Mouse (Mus musculus): Measurements from ENCODE around the gene Col11a2. TPM values are rescaled to one million over a fixed set of nuclear protein-coding genes. Genes with fewer than 3 reads are reported as not detected.
"Not testable (repeated sequence)": the region's sequence is repeated elsewhere in the genome, so short reads cannot be mapped to it uniquely, and the experiment has no call there.

Col11a2 gene
- 0.35 and 0.39 TPM in 2 replicates for polyA plus RNA-seq (2012; rRNA removed)

DNA sequence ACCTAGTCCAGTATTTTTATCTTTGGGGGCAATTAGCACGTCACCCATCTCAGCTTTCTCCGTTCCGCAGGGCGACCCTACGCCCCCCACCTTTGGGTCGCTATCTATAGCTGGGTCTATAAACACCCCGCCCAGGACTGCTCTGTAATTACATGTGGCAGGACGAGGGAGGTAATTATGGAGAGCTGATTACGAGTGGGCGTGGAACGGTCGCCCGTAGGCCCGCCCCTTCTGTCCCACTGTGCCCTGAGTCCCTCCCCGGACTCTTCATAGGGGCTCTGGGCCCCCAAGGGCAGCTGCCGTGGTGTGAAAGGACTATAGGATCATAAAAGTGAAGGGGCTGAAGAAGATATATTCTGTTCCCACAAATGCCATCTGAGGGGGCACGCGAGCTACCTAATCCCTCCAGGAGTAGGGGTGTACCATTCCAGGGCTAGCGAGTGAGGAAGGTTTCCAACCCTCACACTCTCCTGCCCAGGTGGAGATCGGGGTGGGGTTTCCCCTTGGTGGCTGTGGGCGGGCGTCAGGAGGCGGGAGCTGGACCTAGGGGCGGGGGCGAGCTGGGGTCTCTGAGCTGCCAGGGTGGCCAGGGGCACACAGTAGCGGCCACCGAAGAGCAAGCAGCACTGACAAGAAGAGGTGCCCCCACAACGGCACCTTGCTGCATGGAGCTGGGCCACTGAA lies at the start of gene Col11a2:
Col11a2 (plus strand) TSS at position 560 of the 684 bp plus-strand sequence.
- Histone ChIP-seq H3K27me3 (replicated peaks; ENCODE audit: control insufficient read depth, insufficient read depth, low read length) (no peaks in the 10 kb centered on the region), H3K4me1 (ENCODE audit: control insufficient read depth, insufficient read depth, low read length) (no peaks in the 10 kb centered on the region), H3K36me3 (ENCODE audit: control insufficient read depth, insufficient read depth, low read length) (peaks cover 2% of the 10 kb centered on the region; the same call in 1 of the 2 replicates), H3K4me3 (ENCODE audit: insufficient read depth, low read depth, low read length) (no peak within 1 kb of the TSS), H3K27ac (ENCODE audit: insufficient read depth, low read depth, low read length) (no peak within 1 kb of the TSS)
- DNase-seq, result no peak
- 6% methylated on average over 28 of the region's 28 CpGs for WGBS
- TF ChIP-seq POLR2A (IDR thresholded peaks at IDR 0.05; ENCODE audit: low read depth, low read length), result no peak
- TF ChIP-seq CTCF (conservative IDR thresholded peaks at IDR 0.05; ENCODE audit: insufficient read depth, insufficient read length, low read depth, low read length), result no peak

DNA sequence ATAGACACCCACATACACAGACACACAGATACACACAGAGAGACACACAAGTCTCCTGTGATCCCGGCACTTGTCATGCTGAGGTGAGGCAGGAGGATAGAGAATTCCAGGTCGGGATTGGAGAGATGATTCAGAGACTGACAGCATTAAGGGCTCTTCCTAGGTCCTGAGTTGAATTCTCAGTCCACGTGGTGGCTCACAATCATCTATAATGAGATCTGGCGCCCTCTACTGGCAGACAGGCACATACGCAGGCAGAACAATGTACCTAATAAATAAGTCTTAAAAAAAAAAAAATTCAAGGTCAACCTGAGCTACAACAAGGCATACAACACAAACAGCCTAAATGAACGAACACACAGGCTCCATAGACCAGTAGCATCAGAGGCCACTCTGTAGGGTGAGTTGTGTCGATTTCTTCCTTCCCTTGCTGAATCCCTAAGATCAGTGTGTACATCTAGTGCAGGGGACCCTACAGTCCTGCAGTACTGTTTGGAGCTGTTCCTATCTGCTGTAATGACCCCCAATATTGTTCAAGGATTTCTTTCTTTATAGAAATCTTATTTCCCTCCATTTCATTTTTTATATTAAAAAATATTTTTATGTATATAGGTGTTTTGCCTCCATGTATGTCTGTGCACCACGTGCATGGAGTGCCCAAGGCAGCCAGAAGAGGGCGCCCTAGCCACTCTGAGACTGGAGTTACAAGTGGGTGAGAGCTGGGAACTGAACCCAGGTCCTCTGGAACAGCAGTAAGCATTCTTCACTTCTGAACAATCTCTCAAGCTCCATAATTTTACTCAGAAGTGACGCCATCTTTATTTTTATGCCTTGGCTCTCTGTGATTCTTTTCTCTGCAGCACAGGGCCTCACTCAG lies 47.2 kb upstream of the Col11a2 start:
- Histone ChIP-seq H3K4me1 (ENCODE audit: control insufficient read depth, insufficient read depth, low read length) (no peaks in the 10 kb centered on the region), H3K27me3 (replicated peaks; ENCODE audit: control insufficient read depth, insufficient read depth, low read length) (no peaks in the 10 kb centered on the region), H3K4me3 (ENCODE audit: insufficient read depth, low read depth, low read length) (no peak overlapping the region), H3K27ac (ENCODE audit: insufficient read depth, low read depth, low read length) (no peak overlapping the region), H3K36me3 (ENCODE audit: control insufficient read depth, insufficient read depth, low read length) (no peaks in the 10 kb centered on the region)
- 31% methylated on average over 10 of the region's 10 CpGs for WGBS
- TF ChIP-seq CTCF (conservative IDR thresholded peaks at IDR 0.05; ENCODE audit: insufficient read depth, insufficient read length, low read depth, low read length), result peak; percentile 82
- TF ChIP-seq POLR2A (IDR thresholded peaks at IDR 0.05; ENCODE audit: low read depth, low read length), result no peak
- peak; percentile 73 for DNase-seq

DNA sequence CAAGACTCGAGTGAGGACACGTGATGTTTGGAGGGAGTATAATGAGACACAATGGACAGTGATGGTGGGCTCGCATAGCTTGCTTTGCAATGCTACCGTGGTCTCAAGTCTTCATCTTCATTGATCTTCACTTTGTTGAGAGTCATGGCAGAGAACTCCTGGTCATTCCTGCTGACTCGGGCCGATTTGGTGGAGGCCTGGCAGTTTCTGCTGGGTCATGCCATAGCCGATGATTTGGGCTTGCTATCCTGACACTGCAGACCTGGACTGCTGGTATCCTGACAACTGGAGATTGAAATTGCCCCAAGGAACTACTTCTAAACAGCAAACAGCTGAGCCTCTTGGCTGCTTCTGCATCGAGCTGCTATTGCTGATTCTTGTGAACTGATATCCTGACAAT lies 44.3 kb upstream of the Col11a2 start:
- no peaks in the 10 kb centered on the region for H3K4me1 ChIP-seq (ENCODE audit: control insufficient read depth, insufficient read depth, low read length)
- H3K27ac ChIP-seq (ENCODE audit: insufficient read depth, low read depth, low read length), result no peak overlapping the region
- H3K4me3 ChIP-seq (ENCODE audit: insufficient read depth, low read depth, low read length), result no peak overlapping the region
- H3K36me3 ChIP-seq (ENCODE audit: control insufficient read depth, insufficient read depth, low read length), result no peaks in the 10 kb centered on the region
- 95% methylated on average over 8 of the region's 8 CpGs for WGBS
- no peak for DNase-seq
- H3K27me3 ChIP-seq (replicated peaks; ENCODE audit: control insufficient read depth, insufficient read depth, low read length), result no peaks in the 10 kb centered on the region
- TF ChIP-seq CTCF (conservative IDR thresholded peaks at IDR 0.05; ENCODE audit: insufficient read depth, insufficient read length, low read depth, low read length) (no peak), POLR2A (IDR thresholded peaks at IDR 0.05; ENCODE audit: low read depth, low read length) (no peak)

DNA sequence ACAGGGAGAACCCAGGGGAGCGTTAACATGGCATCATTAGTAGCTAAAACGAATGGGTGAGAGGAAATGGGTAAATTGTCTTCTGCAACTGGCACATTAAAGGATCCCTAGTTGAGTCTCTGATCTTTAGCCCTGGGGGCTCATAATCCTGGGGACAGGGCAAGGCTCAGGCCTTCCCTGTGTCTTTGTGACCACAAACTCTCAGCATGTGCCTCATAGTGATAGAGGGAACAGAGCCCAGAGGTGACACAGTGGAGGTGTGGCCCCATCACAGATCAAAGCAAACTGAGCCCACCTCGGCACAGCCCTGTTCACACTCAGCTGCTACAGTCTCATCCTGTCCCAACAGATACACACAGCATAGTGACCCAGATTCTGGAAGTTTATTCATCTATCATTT lies 43.6 kb upstream of the Col11a2 start:
- no peak for TF ChIP-seq POLR2A (IDR thresholded peaks at IDR 0.05; ENCODE audit: low read depth, low read length)
- TF ChIP-seq CTCF (conservative IDR thresholded peaks at IDR 0.05; ENCODE audit: insufficient read depth, insufficient read length, low read depth, low read length), result no peak
- no peak overlapping the region for H3K27ac ChIP-seq (ENCODE audit: insufficient read depth, low read depth, low read length)
- no peak for DNase-seq
- H3K36me3 ChIP-seq (ENCODE audit: control insufficient read depth, insufficient read depth, low read length), result no peaks in the 10 kb centered on the region
- no peaks in the 10 kb centered on the region for H3K27me3 ChIP-seq (replicated peaks; ENCODE audit: control insufficient read depth, insufficient read depth, low read length)
- 60% methylated on average over 3 of the region's 3 CpGs for WGBS
- no peak overlapping the region for H3K4me3 ChIP-seq (ENCODE audit: insufficient read depth, low read depth, low read length)
- no peaks in the 10 kb centered on the region for H3K4me1 ChIP-seq (ENCODE audit: control insufficient read depth, insufficient read depth, low read length)

DNA sequence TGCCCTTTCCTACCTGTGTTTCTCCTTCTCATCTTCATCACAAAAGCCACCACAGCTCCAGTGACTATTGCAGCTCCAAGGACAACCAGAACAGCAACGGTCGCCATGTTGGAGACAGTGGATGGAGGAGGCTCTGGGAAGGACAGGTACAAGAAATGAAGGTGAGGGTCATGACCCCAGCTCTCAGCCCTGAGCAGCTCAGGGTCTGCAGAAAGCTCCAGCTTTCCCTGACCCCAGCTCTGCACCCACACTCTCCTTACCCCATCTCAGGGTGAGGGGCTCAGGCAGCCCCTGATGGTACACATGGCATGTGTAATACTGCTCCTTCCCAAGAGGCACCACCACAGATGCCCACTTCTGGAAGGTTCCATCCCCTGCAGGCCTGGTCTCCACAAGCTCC lies 42.2 kb upstream of the Col11a2 start:
- H3K27ac ChIP-seq (ENCODE audit: insufficient read depth, low read depth, low read length); H3K4me3 ChIP-seq (ENCODE audit: insufficient read depth, low read depth, low read length); H3K4me1 ChIP-seq (ENCODE audit: control insufficient read depth, insufficient read depth, low read length); DNase-seq; H3K27me3 ChIP-seq (replicated peaks; ENCODE audit: control insufficient read depth, insufficient read depth, low read length); H3K36me3 ChIP-seq (ENCODE audit: control insufficient read depth, insufficient read depth, low read length): not testable (repeated sequence)
- WGBS, result 94% methylated on average over 2 of the region's 2 CpGs

DNA sequence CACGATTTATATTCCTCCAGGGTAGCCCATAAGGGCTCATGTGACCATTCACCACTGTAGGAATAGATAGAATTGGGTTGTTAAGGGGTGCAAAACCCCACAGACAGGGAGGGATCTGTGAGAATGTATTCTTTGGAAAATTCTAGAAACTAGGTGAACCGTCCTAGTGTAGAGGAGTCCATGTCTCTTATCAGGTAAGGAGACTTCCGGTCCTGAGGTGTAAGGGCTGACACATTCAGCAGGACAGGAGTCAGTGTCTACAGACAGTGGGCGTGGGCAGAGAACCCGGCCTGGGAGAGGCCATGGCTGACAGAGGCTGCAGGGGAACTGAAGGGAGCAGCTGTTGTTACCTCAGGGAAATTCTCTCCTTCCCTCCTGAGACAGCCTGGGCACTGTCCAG lies 40.5 kb upstream of the Col11a2 start:
- H3K4me3 ChIP-seq (ENCODE audit: insufficient read depth, low read depth, low read length), result peak overlapping the region; percentile 5; the same call in 1 of the 2 replicates
- H3K36me3 ChIP-seq (ENCODE audit: control insufficient read depth, insufficient read depth, low read length); H3K27me3 ChIP-seq (replicated peaks; ENCODE audit: control insufficient read depth, insufficient read depth, low read length); H3K4me1 ChIP-seq (ENCODE audit: control insufficient read depth, insufficient read depth, low read length); DNase-seq; H3K27ac ChIP-seq (ENCODE audit: insufficient read depth, low read depth, low read length): not testable (repeated sequence)
- 66% methylated on average over 5 of the region's 5 CpGs for WGBS

DNA sequence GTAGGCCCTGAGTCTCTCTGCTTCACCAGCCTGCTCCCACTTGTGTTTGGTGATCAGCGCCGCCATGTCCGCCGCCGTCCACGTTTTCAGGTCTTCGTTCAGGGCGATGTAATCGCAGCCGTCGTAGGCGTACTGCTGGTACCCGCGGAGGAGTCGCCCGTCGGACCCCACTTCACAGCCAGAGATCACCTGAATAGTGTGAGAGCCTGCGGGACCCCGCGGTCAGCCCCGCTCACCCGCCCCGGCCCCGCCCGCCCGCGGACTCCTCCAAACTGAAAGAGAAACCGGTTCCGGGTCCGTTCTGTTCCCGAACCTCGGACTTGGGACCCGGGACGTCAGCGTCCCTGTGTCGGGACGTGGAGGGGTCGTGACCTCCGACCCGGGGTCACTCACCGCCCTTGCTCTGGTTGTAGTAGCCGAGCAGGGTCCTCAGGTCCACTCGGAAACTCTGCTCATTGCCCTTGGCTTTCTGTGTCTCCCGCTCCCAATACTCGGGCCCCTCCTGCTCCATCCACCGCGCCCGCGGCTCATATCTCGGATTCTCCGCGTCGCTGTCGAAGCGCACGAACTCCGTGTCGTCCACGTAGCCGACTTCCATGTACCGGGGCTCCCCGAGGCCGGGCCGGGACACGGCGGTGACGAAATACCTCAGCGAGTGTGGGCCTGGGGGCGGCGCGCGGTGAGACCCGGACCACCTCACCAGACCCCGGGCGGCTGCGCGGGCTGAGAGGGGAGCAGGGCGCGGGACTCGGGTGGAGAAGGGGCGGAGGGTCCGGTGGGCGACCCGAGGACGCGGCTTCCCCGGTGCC lies 39.7 kb upstream of the Col11a2 start:
- Histone ChIP-seq H3K4me3 (ENCODE audit: insufficient read depth, low read depth, low read length) (peak overlapping the region; percentile 72), H3K36me3 (ENCODE audit: control insufficient read depth, insufficient read depth, low read length) (no peaks in the 10 kb centered on the region), H3K4me1 (ENCODE audit: control insufficient read depth, insufficient read depth, low read length) (no peaks in the 10 kb centered on the region), H3K27ac (ENCODE audit: insufficient read depth, low read depth, low read length) (peak overlapping the region; percentile 6), H3K27me3 (replicated peaks; ENCODE audit: control insufficient read depth, insufficient read depth, low read length) (no peaks in the 10 kb centered on the region)
- DNase-seq, result peak; percentile 59
- no peak for TF ChIP-seq POLR2A (IDR thresholded peaks at IDR 0.05; ENCODE audit: low read depth, low read length)
- no peak for TF ChIP-seq CTCF (conservative IDR thresholded peaks at IDR 0.05; ENCODE audit: insufficient read depth, insufficient read length, low read depth, low read length)
- 2% methylated on average over 87 of the region's 87 CpGs for WGBS
